Mouse (Mus musculus) lung, postnatal 0 days (tissue): ENCODE data around the gene Garnl3. TPM values are rescaled to one million over a fixed set of nuclear protein-coding genes. Genes with fewer than 3 reads are reported as not detected.

Experiments used
- ATAC-seq: fragments of 200-750 bp; cut with Nextera tagmentation; 2 replicates; pipeline ENCODE4 v1.8.0; 2017; ENCODE audit warnings: moderate library complexity
- DNase-seq: peaks from one replicate; pipeline ENCODE4 v3.0.0-alpha.2; 2016; ENCODE audit warnings: low spot score
- H3K27ac ChIP-seq: fragments of 300-500 bp; sonication (generic); 2 replicates; pipeline ENCODE4 v1.5.1; 2014; ENCODE audit warnings: antibody characterized with exemption, mild to moderate bottlenecking, low read length, mixed read lengths
- H3K27me3 ChIP-seq: fragments of 300-500 bp; sonication (generic); replicated peaks from 2 replicates; pipeline ENCODE4 v1.6.1; 2014; ENCODE audit warnings: low read length, mixed read lengths; ENCODE audit not compliant: insufficient read depth
- H3K36me3 ChIP-seq: fragments of 300-500 bp; sonication (generic); 2 replicates; pipeline ENCODE4 v1.6.1; 2014; ENCODE audit warnings: low read length, mixed read lengths; ENCODE audit not compliant: insufficient read depth
- H3K4me1 ChIP-seq: fragments of 300-500 bp; sonication (generic); 2 replicates; pipeline ENCODE4 v1.6.1; 2014; ENCODE audit warnings: antibody characterized with exemption, low read depth, low read length, mixed read lengths; ENCODE audit not compliant: insufficient read depth
- H3K4me2 ChIP-seq: fragments of 300-500 bp; sonication (generic); replicated peaks from 2 replicates; pipeline ENCODE4 v1.6.1; 2014; ENCODE audit warnings: low read depth, mild to moderate bottlenecking, low read length, moderate library complexity, mixed read lengths
- H3K4me3 ChIP-seq: fragments of 300-500 bp; sonication (generic); 2 replicates; pipeline ENCODE4 v1.5.1; 2014; ENCODE audit warnings: low read depth, low read length
- H3K9ac ChIP-seq: fragments of 300-500 bp; sonication (generic); replicated peaks from 2 replicates; pipeline ENCODE4 v1.6.1; 2014; ENCODE audit warnings: low read depth, mild to moderate bottlenecking
- H3K9me3 ChIP-seq: fragments of 300-500 bp; sonication (generic); 2 replicates; pipeline ENCODE4 v1.6.1; 2016; ENCODE audit warnings: low read length, mixed read lengths
- CTCF ChIP-seq: IDR thresholded peaks from 2 replicates; pipeline ENCODE4 v1.5.1; 2016; ENCODE audit warnings: antibody characterized with exemption, mild to moderate bottlenecking
- EP300 ChIP-seq: IDR thresholded peaks from 2 replicates; pipeline ENCODE4 v1.6.1; 2016; ENCODE audit warnings: antibody characterized with exemption, mild to moderate bottlenecking, control low read depth
- WGBS: fragments of 180-500 bp; shearing (Covaris S2); extraction: QIAGEN DNeasy Blood & Tissue Kit; methylation state at CpG from one replicate; pipeline ENCODE4 v1.1.7; 2014; 5-methylcytosine and 5-hydroxymethylcytosine counted together
- polyA plus RNA-seq: library from polyadenylated mRNA; unstranded; fragments of >200 nt; fragmentation: Nextera tagmentation; extraction: Ambion mirVana; gene quantifications from 2 replicates; pipeline ENCODE4 v1.2.1, GENCODE M21; 2015

Gene Garnl3
- polyA plus RNA-seq, 1 experiment from 2014 or later: 5.9 TPM

GRCm38 (mm10) chr2:33159593-33159992, 28.1 kb upstream of the Garnl3 start:
- Histone ChIP-seq H3K27ac (no peak overlapping the region), H3K4me2 (no peak overlapping the region), H3K4me1 (peaks cover under 1% of the 10 kb centered on the region; the same call in 1 of the 2 replicates), H3K9ac (no peak overlapping the region), H3K4me3 (no peak overlapping the region), H3K27me3 (no peaks in the 10 kb centered on the region), H3K9me3 (no peaks in the 10 kb centered on the region), H3K36me3 (no peaks in the 10 kb centered on the region)
- no peak for TF ChIP-seq CTCF
- no peak for TF ChIP-seq EP300
- WGBS: 81% methylated on average over 7 of the region's 7 CpGs
- no peak for DNase-seq
- no peak for ATAC-seq

- ATAC-seq (no peak), DNase-seq (no peak)
- Histone ChIP-seq H3K9ac (no peak overlapping the region), H3K9me3 (no peaks in the 10 kb centered on the region), H3K4me3 (no peak overlapping the region), H3K36me3 (no peaks in the 10 kb centered on the region), H3K27me3 (no peaks in the 10 kb centered on the region), H3K27ac (no peak overlapping the region), H3K4me1 (no peaks in the 10 kb centered on the region), H3K4me2 (no peak overlapping the region)
- WGBS: 92% methylated on average over 6 of the region's 6 CpGs
- TF ChIP-seq EP300 (no peak), CTCF (no peak)
Observed at GRCm38 (mm10) chr2:33158895-33159294, 27.4 kb upstream of the Garnl3 start.

GRCm38 (mm10) chr2:33156283-33156781, 24.9 kb upstream of the Garnl3 start:
- DNase-seq: no peak
- no peak overlapping the region for H3K4me2 ChIP-seq
- no peak overlapping the region for H3K27ac ChIP-seq
- H3K27me3 ChIP-seq: no peaks in the 10 kb centered on the region
- H3K9ac ChIP-seq: no peak overlapping the region
- no peak overlapping the region for H3K4me3 ChIP-seq
- no peak for TF ChIP-seq CTCF
- no peak for TF ChIP-seq EP300
- ATAC-seq: no peak
- H3K9me3 ChIP-seq: no peaks in the 10 kb centered on the region
- 78% methylated on average over 5 of the region's 5 CpGs for WGBS
- no peaks in the 10 kb centered on the region for H3K36me3 ChIP-seq
- H3K4me1 ChIP-seq: no peaks in the 10 kb centered on the region

GRCm38 (mm10) chr2:33154751-33155372, 23.4 kb upstream of the Garnl3 start:
- 17% methylated on average over 5 of the region's 5 CpGs for WGBS
- Histone ChIP-seq H3K36me3 (no peaks in the 10 kb centered on the region), H3K9ac (no peak overlapping the region), H3K27me3 (no peaks in the 10 kb centered on the region), H3K4me3 (no peak overlapping the region), H3K4me2 (no peak overlapping the region), H3K27ac (no peak overlapping the region), H3K4me1 (no peaks in the 10 kb centered on the region), H3K9me3 (no peaks in the 10 kb centered on the region)
- no peak for TF ChIP-seq EP300
- peak; percentile 98 for TF ChIP-seq CTCF
- peak; percentile 85 for DNase-seq
- ATAC-seq: peak; percentile 55

- no peak overlapping the region for H3K4me3 ChIP-seq
- DNase-seq: no peak
- no peaks in the 10 kb centered on the region for H3K36me3 ChIP-seq
- H3K4me1 ChIP-seq: no peaks in the 10 kb centered on the region
- no peak overlapping the region for H3K27ac ChIP-seq
- peak; percentile 83 for ATAC-seq
- H3K9me3 ChIP-seq: no peaks in the 10 kb centered on the region
- TF ChIP-seq EP300: no peak
- no peak for TF ChIP-seq CTCF
- 48% methylated on average over 4 of the region's 4 CpGs for WGBS
- no peak overlapping the region for H3K9ac ChIP-seq
- H3K4me2 ChIP-seq: no peak overlapping the region
- no peaks in the 10 kb centered on the region for H3K27me3 ChIP-seq
Observed at GRCm38 (mm10) chr2:33146994-33147393, 15.5 kb upstream of the Garnl3 start.

- Histone ChIP-seq H3K9ac (no peak overlapping the region), H3K27ac (no peak overlapping the region), H3K4me1 (no peaks in the 10 kb centered on the region), H3K9me3 (no peaks in the 10 kb centered on the region), H3K4me2 (no peak overlapping the region), H3K36me3 (no peaks in the 10 kb centered on the region), H3K4me3 (no peak overlapping the region), H3K27me3 (no peaks in the 10 kb centered on the region)
- TF ChIP-seq CTCF (no peak), EP300 (no peak)
- DNase-seq (no peak), ATAC-seq (no peak)
- 80% methylated on average over 2 of the region's 2 CpGs for WGBS
Observed at GRCm38 (mm10) chr2:33143292-33143691, 11.8 kb upstream of the Garnl3 start.
